Mouse (Mus musculus): ENCODE data around the gene Hmga2. TPM values are rescaled to one million over a fixed set of nuclear protein-coding genes. Genes with fewer than 3 reads are reported as not detected.

Hmga2 gene
- polyA plus RNA-seq (2017; shearing (Covaris generic)), result 0.10 TPM

GRCm38 (mm10) chr10:120475601-120476515 lies at the start of gene Hmga2:
Gene Hmga2 (minus strand): TSS chr10:120476469.

Other genes starting within 250 kb of the Hmga2 start
- 89.0 TPM for gene Llph, start 249.4 kb downstream of the Hmga2 start, polyA plus RNA-seq (2017; shearing (Covaris generic))